Comparison of ENCODE assay signal across 8 mouse cellular contexts in the genomic region with DNA sequence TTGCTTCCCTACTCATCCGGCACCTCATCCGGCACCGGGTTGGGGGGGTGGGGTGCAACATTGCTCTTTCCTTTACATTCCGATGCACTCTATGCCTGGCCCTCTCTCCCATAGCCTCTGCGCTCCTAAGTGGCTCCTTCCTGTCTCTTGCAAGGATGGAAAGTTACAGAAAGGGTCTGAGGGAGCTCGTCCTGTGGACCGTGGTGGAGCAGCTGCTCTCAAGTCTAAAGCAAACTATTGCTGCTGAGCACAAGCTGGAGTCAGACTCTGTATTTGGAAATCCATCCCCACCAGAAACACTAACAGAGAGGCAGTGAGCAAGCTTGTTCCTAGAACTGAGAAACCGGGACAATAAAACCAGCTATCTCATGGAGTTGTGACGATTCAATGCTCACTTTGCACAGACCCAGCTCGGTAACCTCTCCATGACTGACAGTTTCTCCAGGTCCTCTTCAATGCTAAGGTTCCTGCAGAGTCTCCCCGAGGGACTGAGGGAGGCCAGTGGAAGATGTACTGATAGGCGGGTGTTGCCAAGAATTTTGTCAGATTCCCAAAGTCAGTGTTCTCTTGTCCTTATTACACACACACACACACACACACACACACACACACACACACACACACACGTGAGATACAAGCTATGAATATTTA. TPM values are rescaled to one million over a fixed set of nuclear protein-coding genes. Genes with fewer than 3 reads are reported as not detected.
DNase-seq lines count a peak whose midpoint lies in the region; ATAC-seq and TF ChIP-seq lines count a peak whose summit lies in the region.

No protein-coding gene starts in this region.

- DNase-seq in lung, adult 2 months = peak; percentile 43
- no peak for DNase-seq in lung, postnatal 36 days
- peak; percentile 31 for DNase-seq in brain, embryonic 14.5 days (ENCODE audit: low read depth)
- peak; percentile 36 to 69 for DNase-seq in heart, postnatal 10 days
- DNase-seq in liver, embryonic 14.5 days (ENCODE audit: low read depth in 3 of 3, low spot score in 3 of 3) = no peak
- DNase-seq in right cerebral cortex, postnatal 10 days (ENCODE audit: low spot score in 2 of 2) = no peak
- DNase-seq in urinary bladder, adult 18-20 months (ENCODE audit: low spot score in 2 of 2) = no peak

- H3K9ac ChIP-seq in liver, embryonic 14.5 days (replicated peaks) = peak overlapping the region; percentile 89
- peak overlapping the region; percentile 85 for H3K9ac ChIP-seq in stomach, embryonic 14.5 days (replicated peaks; ENCODE audit: low read depth, low read length)

- no peak for TF ChIP-seq POLR2A in lung, adult 2 months (IDR thresholded peaks at IDR 0.05; ENCODE audit: borderline replicate concordance, extremely low read depth, low read depth, low read length)
- TF ChIP-seq POLR2A in brain, embryonic 14.5 days (IDR thresholded peaks at IDR 0.05; ENCODE audit: borderline replicate concordance, extremely low read depth, insufficient read depth, insufficient read length, poor library complexity, severe bottlenecking) = no peak

- no peak for TF ChIP-seq CTCF in lung, adult 2 months (IDR thresholded peaks at IDR 0.05; ENCODE audit: insufficient read depth, low read length)
- no peak for TF ChIP-seq CTCF in brain, embryonic 14.5 days (IDR thresholded peaks at IDR 0.05; ENCODE audit: borderline replicate concordance, extremely low read depth, insufficient read depth, insufficient read length)
- TF ChIP-seq CTCF in liver, embryonic 14.5 days (IDR thresholded peaks at IDR 0.05; ENCODE audit: low read depth) = no peak

- peak overlapping the region; percentile 91 for H3K4me2 ChIP-seq in liver, embryonic 14.5 days (ENCODE audit: low read depth)
- peak overlapping the region; percentile 70 for H3K4me2 ChIP-seq in stomach, embryonic 14.5 days (replicated peaks; ENCODE audit: low read depth, low read length)

- peak overlapping the region; percentile 25; the same call in 1 of the 2 replicates for H3K27ac ChIP-seq in liver, embryonic 14.5 days
- H3K27ac ChIP-seq in stomach, embryonic 14.5 days (ENCODE audit: low read length) = peak overlapping the region; percentile 86; the same call in 1 of the 2 replicates

- no peaks in the 10 kb centered on the region for H3K27me3 ChIP-seq in liver, embryonic 14.5 days (ENCODE audit: control insufficient read depth, insufficient read depth, low read length)
- H3K27me3 ChIP-seq in stomach, embryonic 14.5 days (ENCODE audit: control insufficient read depth, insufficient read depth, low read length) = no peaks in the 10 kb centered on the region

- no peaks in the 10 kb centered on the region for H3K9me3 ChIP-seq in liver, embryonic 14.5 days (ENCODE audit: control insufficient read depth, low read length)
- no peaks in the 10 kb centered on the region for H3K9me3 ChIP-seq in stomach, embryonic 14.5 days (ENCODE audit: control insufficient read depth, low read depth, low read length)

- peak overlapping the region; percentile 78 for H3K4me3 ChIP-seq in lung, adult 2 months (replicated peaks; ENCODE audit: extremely low read depth, low read depth, low read length)
- peak overlapping the region; percentile 86 to 90 for H3K4me3 ChIP-seq in liver, embryonic 14.5 days (ENCODE audit: insufficient read depth in 1 of 2, low read depth in 2 of 2, low read length in 2 of 2)
- peak overlapping the region; percentile 97 for H3K4me3 ChIP-seq in stomach, embryonic 14.5 days (ENCODE audit: low read depth, low read length)

- intact Hi-C loops in heart, postnatal 10 days (cut with DNase I) = loop anchor here (1.0 kb wide), 1 partner anchor 33 kb away; no protein-coding TSS in a partner anchor

- no peaks in the 10 kb centered on the region for H3K36me3 ChIP-seq in liver, embryonic 14.5 days (replicated peaks; ENCODE audit: control insufficient read depth, insufficient read depth, low read depth)
- H3K36me3 ChIP-seq in stomach, embryonic 14.5 days (ENCODE audit: control insufficient read depth, insufficient read depth, low read length) = no peaks in the 10 kb centered on the region

- WGBS in lung, adult 2 months = 0% methylated on average over 13 of the region's 13 CpGs
- WGBS in liver, embryonic 14.5 days (ENCODE audit: insufficient replicate concordance) = 2% methylated on average over 13 of the region's 13 CpGs
- under 1% methylated on average over 13 of the region's 13 CpGs for WGBS in stomach, embryonic 14.5 days

- H3K4me1 ChIP-seq in lung, adult 2 months (ENCODE audit: control insufficient read depth, insufficient read depth, low read length) = peaks cover 5% of the 10 kb centered on the region
- peaks cover 13 to 17% of the 10 kb centered on the region in 2 experiments for H3K4me1 ChIP-seq in liver, embryonic 14.5 days (replicated peaks; ENCODE audit: control insufficient read depth in 2 of 2, insufficient read depth in 2 of 2, low read length in 1 of 2)
- H3K4me1 ChIP-seq in stomach, embryonic 14.5 days (ENCODE audit: control insufficient read depth, insufficient read depth, low read length) = peaks cover 9% of the 10 kb centered on the region; the same call in 1 of the 2 replicates

- ATAC-seq in liver, embryonic 14.5 days (ENCODE audit: insufficient read depth) = no peak
- no peak for ATAC-seq in stomach, embryonic 14.5 days (ENCODE audit: insufficient number of reproducible peaks, insufficient read depth, low FRiP score, low read depth)

- TF ChIP-seq EP300 in liver, embryonic 14.5 days (IDR thresholded peaks at IDR 0.05; ENCODE audit: low read depth) = no peak

RNA-seq across cellular contexts. Expression of a gene that starts 1.0 kb away (rescaled TPM):
- 35.4 and 79.1 TPM in 2 replicates for polyA plus RNA-seq in lung, adult 2 months (2012; rRNA removed)
- 10.1 and 12.3 TPM in 2 replicates for polyA plus RNA-seq in brain, embryonic 14.5 days (2012; rRNA removed)
- total RNA-seq in heart, postnatal 10 days (2021) = 10 to 100 TPM; 34.6 to 35.0 TPM
- polyA plus RNA-seq in liver, embryonic 14.5 days (2012; rRNA removed) = 2.4 and 3.9 TPM in 2 replicates
- polyA plus RNA-seq in liver, embryonic 14.5 days (2014; fragmentation: Nextera tagmentation; extraction: Ambion mirVana) = 5.7 and 7.4 TPM in 2 replicates
- 22.0 and 23.9 TPM in 2 replicates for polyA plus RNA-seq in stomach, embryonic 14.5 days (2014; fragmentation: Nextera tagmentation; extraction: Ambion mirVana)

RNA-seq across cellular contexts. Expression of a gene that starts 42.6 kb away (rescaled TPM):
- 93.7 and 100 TPM in 2 replicates for polyA plus RNA-seq in lung, adult 2 months (2012; rRNA removed)
- polyA plus RNA-seq in brain, embryonic 14.5 days (2012; rRNA removed) = 12.7 and 13.1 TPM in 2 replicates
- total RNA-seq in heart, postnatal 10 days (2021) = 100 to 1,000 TPM; 154 to 202 TPM
- 44.0 and 50.0 TPM in 2 replicates for polyA plus RNA-seq in liver, embryonic 14.5 days (2012; rRNA removed)
- 66.8 and 80.0 TPM in 2 replicates for polyA plus RNA-seq in liver, embryonic 14.5 days (2014; fragmentation: Nextera tagmentation; extraction: Ambion mirVana)
- polyA plus RNA-seq in stomach, embryonic 14.5 days (2014; fragmentation: Nextera tagmentation; extraction: Ambion mirVana) = 20.3 and 22.5 TPM in 2 replicates

Comparison
In these comparisons a context has a peak if more than half of its experiments do, and no peak if none do; other contexts are left out.
1. DNase-seq: peak in lung, adult 2 months (single experiment), brain, embryonic 14.5 days (single experiment) and heart, postnatal 10 days (2 of 2); none in lung, postnatal 36 days (single experiment), liver, embryonic 14.5 days (0 of 3), right cerebral cortex, postnatal 10 days (0 of 2) and urinary bladder, adult 18-20 months (0 of 2).
2. Peak in every context shown above with its lines, with median percentiles within 50 percentile points of each other: H3K4me3 ChIP-seq.